Mouse (Mus musculus): ENCODE results near the gene Hist1h4b.

- TF ChIP-seq POLR2A (IDR thresholded peaks at IDR 0.05; ENCODE audit: low read depth, low read length) (no peak), CTCF (IDR thresholded peaks at IDR 0.05; ENCODE audit: extremely low read depth, insufficient read depth, insufficient read length, insufficient replicate concordance) (no peak)
These were observed 47.0 kb upstream of the Hist1h4b start for GRCm38 (mm10) chr13:23709714-23710373.

Measured in spleen, adult 2 months (tissue).